Comparison of ENCODE assay signal across 8 mouse cellular contexts in genomic region chr2:125247962-125248235, GRCm38 (mm10). TPM values are rescaled to one million over a fixed set of nuclear protein-coding genes. Genes with fewer than 3 reads are reported as not detected.
DNase-seq lines count a peak whose midpoint lies in the region; ATAC-seq and TF ChIP-seq lines count a peak whose summit lies in the region.

No protein-coding gene starts in this region.

- H3K4me2 ChIP-seq in limb, embryonic 13.5 days (replicated peaks): peak overlapping the region; percentile 77
- peak overlapping the region; percentile 84 for H3K4me2 ChIP-seq in stomach, embryonic 16.5 days (ENCODE audit: low read depth, low read length)

- no peak for TF ChIP-seq CTCF in cerebellum, adult 2 months (IDR thresholded peaks at IDR 0.05; ENCODE audit: borderline replicate concordance, insufficient read depth, low read depth, low read length)
- no peak for TF ChIP-seq CTCF in spleen, adult 2 months (IDR thresholded peaks at IDR 0.05; ENCODE audit: extremely low read depth, insufficient read depth, insufficient read length, insufficient replicate concordance)

- no peaks in the 10 kb centered on the region; the same call in 1 of the 2 replicates for H3K36me3 ChIP-seq in spleen, adult 2 months (ENCODE audit: control insufficient read depth, insufficient read depth, low read length)
- peaks cover 32% of the 10 kb centered on the region for H3K36me3 ChIP-seq in limb, embryonic 13.5 days
- peaks cover 11% of the 10 kb centered on the region; the same call in 1 of the 2 replicates for H3K36me3 ChIP-seq in stomach, embryonic 16.5 days (ENCODE audit: control insufficient read depth, insufficient read depth, low read length)

- TF ChIP-seq POLR2A in cerebellum, adult 2 months (IDR thresholded peaks at IDR 0.05; ENCODE audit: borderline replicate concordance, insufficient read depth, low read length): no peak
- no peak for TF ChIP-seq POLR2A in spleen, adult 2 months (IDR thresholded peaks at IDR 0.05; ENCODE audit: low read depth, low read length)

- DNase-seq in cerebellum, adult 2 months: no peak
- DNase-seq in cerebellum, postnatal 36 days: no peak
- DNase-seq in spleen, adult 2 months (ENCODE audit: low read depth in 1 of 2, low spot score in 2 of 2): no peak
- DNase-seq in spleen, postnatal 36 days (ENCODE audit: low spot score in 2 of 2): no peak
- DNase-seq in adrenal gland, adult 2 months: no peak

- H3K9ac ChIP-seq in limb, embryonic 13.5 days: peak overlapping the region; percentile 92
- H3K9ac ChIP-seq in stomach, embryonic 16.5 days (ENCODE audit: low read length): peak overlapping the region; percentile 86

- WGBS in cerebellum, adult 2 months: under 1% methylated on average over 9 of the region's 9 CpGs
- WGBS in spleen, adult 2 months: 1% methylated on average over 9 of the region's 9 CpGs
- 0% methylated on average over 9 of the region's 9 CpGs for WGBS in limb, embryonic 13.5 days
- WGBS in stomach, embryonic 16.5 days: under 1% methylated on average over 9 of the region's 9 CpGs

- ATAC-seq in limb, embryonic 13.5 days (ENCODE audit: low FRiP score, low read depth): no peak; the same call in 1 of the 2 replicates
- ATAC-seq in stomach, embryonic 16.5 days (ENCODE audit: insufficient read depth, low FRiP score): no peak
- ATAC-seq in CD4-positive, CD25-positive, alpha-beta regulatory T cell, adult 4 months: no peak

- peak overlapping the region; percentile 85 for H3K27ac ChIP-seq in cerebellum, adult 2 months (ENCODE audit: insufficient read depth, low read length)
- peak overlapping the region; percentile 71 for H3K27ac ChIP-seq in spleen, adult 2 months (ENCODE audit: insufficient read depth, low read length)
- H3K27ac ChIP-seq in limb, embryonic 13.5 days: peak overlapping the region; percentile 97
- peak overlapping the region; percentile 94 for H3K27ac ChIP-seq in stomach, embryonic 16.5 days (ENCODE audit: low read length)

- H3K4me3 ChIP-seq in cerebellum, adult 2 months (replicated peaks; ENCODE audit: insufficient read depth, low read depth, low read length): peak overlapping the region; percentile 70
- H3K4me3 ChIP-seq in spleen, adult 2 months (ENCODE audit: extremely low read depth, insufficient read depth, insufficient read length): peak overlapping the region; percentile 68
- peak overlapping the region; percentile 73 for H3K4me3 ChIP-seq in limb, embryonic 13.5 days
- H3K4me3 ChIP-seq in stomach, embryonic 16.5 days (replicated peaks; ENCODE audit: low read length): peak overlapping the region; percentile 85

- H3K9me3 ChIP-seq in limb, embryonic 13.5 days: no peaks in the 10 kb centered on the region
- H3K9me3 ChIP-seq in stomach, embryonic 16.5 days (replicated peaks; ENCODE audit: control insufficient read depth, low read length): no peaks in the 10 kb centered on the region

- no peaks in the 10 kb centered on the region for H3K27me3 ChIP-seq in cerebellum, adult 2 months (ENCODE audit: control insufficient read depth, insufficient read depth, low read length)
- H3K27me3 ChIP-seq in spleen, adult 2 months (ENCODE audit: control insufficient read depth, insufficient read depth, low read length): no peaks in the 10 kb centered on the region
- H3K27me3 ChIP-seq in limb, embryonic 13.5 days: no peaks in the 10 kb centered on the region
- no peaks in the 10 kb centered on the region for H3K27me3 ChIP-seq in stomach, embryonic 16.5 days (ENCODE audit: control insufficient read depth, insufficient read depth, low read length)

- H3K4me1 ChIP-seq in cerebellum, adult 2 months (ENCODE audit: control insufficient read depth, insufficient read depth, low read length): peaks cover 3% of the 10 kb centered on the region; the same call in 1 of the 2 replicates
- H3K4me1 ChIP-seq in spleen, adult 2 months (ENCODE audit: control insufficient read depth, insufficient read depth, insufficient read length): peaks cover 6% of the 10 kb centered on the region; the same call in 1 of the 2 replicates
- H3K4me1 ChIP-seq in limb, embryonic 13.5 days: peaks cover 29% of the 10 kb centered on the region
- H3K4me1 ChIP-seq in stomach, embryonic 16.5 days (ENCODE audit: control insufficient read depth, insufficient read depth, low read length): peaks cover 16% of the 10 kb centered on the region

RNA-seq across cellular contexts. Expression of gene Dut, which starts 0.9 kb away (rescaled TPM):
- polyA plus RNA-seq in cerebellum, adult 2 months (2012; rRNA removed): 42.6 and 44.8 TPM in 2 replicates
- 14.3 and 32.4 TPM in 2 replicates for polyA plus RNA-seq in spleen, adult 2 months (2012; rRNA removed)
- 127 and 129 TPM in 2 replicates for polyA plus RNA-seq in limb, embryonic 13.5 days (2015; fragmentation: Nextera tagmentation; extraction: Ambion mirVana)
- 90.3 and 97.6 TPM in 2 replicates for polyA plus RNA-seq in stomach, embryonic 16.5 days (2015; fragmentation: Nextera tagmentation; extraction: Ambion mirVana)
- polyA plus RNA-seq in CD4-positive, CD25-positive, alpha-beta regulatory T cell, adult 4 months (2017; shearing (Covaris generic)): 10 to 100 TPM; 40.8 to 41.1 TPM
- total RNA-seq in adrenal gland, adult 2 months (2021): 10 to 100 TPM; 15.7 to 23.6 TPM
- 50.0 and 66.9 TPM in 2 replicates for polyA plus RNA-seq in adrenal gland, adult 2 months (2012; rRNA removed)
